Mouse (Mus musculus): ENCODE measurements around the gene Tbl1xr1. TPM values are rescaled to one million over a fixed set of nuclear protein-coding genes. Genes with fewer than 3 reads are reported as not detected.

Tbl1xr1 gene
- polyA plus RNA-seq, 1 experiment from 2014 or later: 20.9 TPM

GRCm38 (mm10) chr3:22238106-22238900, 161.9 kb downstream of the Tbl1xr1 start:
- no peak overlapping the region for H3K4me2 ChIP-seq
- WGBS: 70% methylated on average over 16 of the region's 16 CpGs
- H3K9me3 ChIP-seq: no peaks in the 10 kb centered on the region
- H3K9ac ChIP-seq: no peak overlapping the region
- ATAC-seq (ENCODE audit: insufficient read depth, low FRiP score, low read depth): no peak
- H3K4me1 ChIP-seq: no peaks in the 10 kb centered on the region
- H3K27ac ChIP-seq: no peak overlapping the region
- no peaks in the 10 kb centered on the region for H3K36me3 ChIP-seq
- H3K27me3 ChIP-seq (replicated peaks): no peaks in the 10 kb centered on the region
- H3K4me3 ChIP-seq (replicated peaks): no peak overlapping the region

Data from stomach, embryonic 15.5 days (tissue).